Mouse (Mus musculus) hindbrain, embryonic 11.5 days (tissue): ENCODE results near the gene Ahctf1. TPM values are rescaled to one million over a fixed set of nuclear protein-coding genes. Genes with fewer than 3 reads are reported as not detected.
"Not testable (repeated sequence)": the region's sequence is repeated elsewhere in the genome, so short reads cannot be mapped to it uniquely, and the experiment has no call there.

ENCODE experiments used
- ATAC-seq: fragments of 200-750 bp; cut with Nextera tagmentation; 2 replicates; pipeline ENCODE4 v1.8.0; 2017; ENCODE audit warnings: mild to moderate bottlenecking, moderate TSS enrichment, moderate library complexity; ENCODE audit not compliant: low FRiP score
- DNase-seq: peaks from one replicate; pipeline ENCODE4 v3.0.0-alpha.2; 2015; ENCODE audit warnings: low spot score
- H3K27ac ChIP-seq: fragments of 300-500 bp; sonication (generic); 2 replicates; pipeline ENCODE4 v1.5.1; 2014; ENCODE audit warnings: mild to moderate bottlenecking, low read depth, low read length
- H3K27me3 ChIP-seq: fragments of 300-500 bp; sonication (generic); 2 replicates; pipeline ENCODE4 v1.6.1; 2014; ENCODE audit warnings: mild to moderate bottlenecking, low read length, moderate library complexity, mixed read lengths; ENCODE audit not compliant: control insufficient read depth, insufficient read depth
- H3K36me3 ChIP-seq: fragments of 300-500 bp; sonication (generic); 2 replicates; pipeline ENCODE4 v1.6.1; 2014; ENCODE audit warnings: mild to moderate bottlenecking, low read length, moderate library complexity, mixed read lengths; ENCODE audit not compliant: control insufficient read depth, insufficient read depth
- H3K4me1 ChIP-seq: fragments of 300-500 bp; sonication (generic); replicated peaks from 2 replicates; pipeline ENCODE4 v1.6.1; 2014; ENCODE audit warnings: low read length, mixed read lengths; ENCODE audit not compliant: control insufficient read depth, insufficient read depth
- H3K4me2 ChIP-seq: fragments of 300-500 bp; sonication (generic); replicated peaks from 2 replicates; pipeline ENCODE4 v1.6.1; 2014; ENCODE audit warnings: mild to moderate bottlenecking, low read depth, low read length
- H3K4me3 ChIP-seq: fragments of 300-500 bp; sonication (generic); 2 replicates; pipeline ENCODE4 v1.5.1; 2014; ENCODE audit warnings: low read depth, low read length
- H3K9ac ChIP-seq: fragments of 300-500 bp; sonication (generic); 2 replicates; pipeline ENCODE4 v1.6.1; 2014; ENCODE audit warnings: low read depth, low read length
- H3K9me3 ChIP-seq: fragments of 300-500 bp; sonication (generic); 2 replicates; pipeline ENCODE4 v1.6.1; 2016; ENCODE audit warnings: low read length; ENCODE audit not compliant: control insufficient read depth
- WGBS: fragments of 180-500 bp; shearing (Covaris S2); extraction: QIAGEN DNeasy Blood & Tissue Kit; methylation state at CpG from one replicate; pipeline ENCODE4 v1.1.7; 2014; 5-methylcytosine and 5-hydroxymethylcytosine counted together
- polyA plus RNA-seq: library from polyadenylated mRNA; unstranded; fragments of >200 nt; fragmentation: Nextera tagmentation; extraction: Ambion mirVana; gene quantifications from 2 replicates; pipeline ENCODE4 v1.2.1, GENCODE M21; 2014

Ahctf1 gene
- polyA plus RNA-seq, 1 experiment from 2014 or later: 40.2 TPM

DNA sequence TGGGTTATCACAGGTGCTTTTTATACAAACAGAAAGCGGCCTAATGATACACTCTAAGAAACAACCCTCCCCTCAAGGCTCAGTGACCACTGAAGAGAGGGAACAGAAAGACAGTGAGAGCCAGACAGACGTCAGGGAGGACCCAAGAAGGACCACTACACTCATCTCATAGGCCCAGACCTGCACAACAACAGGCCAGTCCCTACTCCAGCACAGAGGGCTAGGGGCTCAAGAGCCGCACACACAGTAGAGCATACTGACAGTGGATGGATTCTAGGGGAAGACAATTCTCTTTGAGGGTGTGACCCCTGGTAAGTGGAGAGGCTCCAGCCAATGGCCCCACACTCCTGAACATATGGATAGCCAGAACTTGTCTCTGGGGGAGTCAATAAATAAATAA lies 67.0 kb downstream of the Ahctf1 start:
- Histone ChIP-seq H3K36me3 (no peaks in the 10 kb centered on the region), H3K4me3 (no peak overlapping the region), H3K27me3 (no peaks in the 10 kb centered on the region), H3K27ac (no peak overlapping the region), H3K4me2 (no peak overlapping the region), H3K9ac (no peak overlapping the region), H3K9me3 (no peaks in the 10 kb centered on the region), H3K4me1 (no peaks in the 10 kb centered on the region)
- ATAC-seq: no peak
- DNase-seq: no peak
- 87% methylated on average over 3 of the region's 3 CpGs for WGBS

GRCm38 (mm10) chr1:179734500-179735474 lies 68.7 kb downstream of the Ahctf1 start:
- DNase-seq (peak; percentile 68), ATAC-seq (no peak)
- Histone ChIP-seq H3K4me1 (no peaks in the 10 kb centered on the region), H3K36me3 (no peaks in the 10 kb centered on the region), H3K4me2 (no peak overlapping the region), H3K9me3 (no peaks in the 10 kb centered on the region), H3K27me3 (no peaks in the 10 kb centered on the region), H3K27ac (no peak overlapping the region), H3K4me3 (no peak overlapping the region), H3K9ac (no peak overlapping the region)
- 39% methylated on average over 15 of the region's 15 CpGs for WGBS

DNA sequence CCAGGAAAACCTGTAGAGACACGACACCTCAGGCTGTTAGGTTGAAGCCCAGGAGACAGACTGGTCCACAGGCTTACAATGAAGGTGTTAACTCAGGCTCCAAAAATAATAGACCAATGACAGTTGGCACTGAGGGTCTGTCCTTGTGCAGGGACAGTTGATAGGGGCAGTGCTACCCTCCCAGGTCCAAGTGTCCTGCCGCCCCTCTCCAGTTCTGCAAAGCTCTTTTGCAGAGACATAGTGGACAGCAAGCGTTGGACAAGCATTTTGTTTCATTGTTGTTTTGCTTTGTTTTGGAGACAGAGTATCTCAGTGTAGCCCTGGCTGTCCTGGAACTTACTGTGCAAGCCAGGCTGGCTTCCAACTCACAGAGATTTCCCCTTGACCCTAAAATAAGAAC lies 72.1 kb downstream of the Ahctf1 start:
- ATAC-seq (no peak), DNase-seq (no peak)
- no peak overlapping the region for H3K9ac ChIP-seq
- WGBS: 90% methylated on average over 3 of the region's 3 CpGs
- H3K27ac ChIP-seq: no peak overlapping the region
- no peaks in the 10 kb centered on the region for H3K4me1 ChIP-seq
- H3K9me3 ChIP-seq: no peaks in the 10 kb centered on the region
- no peaks in the 10 kb centered on the region for H3K36me3 ChIP-seq
- H3K4me3 ChIP-seq: no peak overlapping the region
- no peak overlapping the region for H3K4me2 ChIP-seq
- no peaks in the 10 kb centered on the region for H3K27me3 ChIP-seq

DNA sequence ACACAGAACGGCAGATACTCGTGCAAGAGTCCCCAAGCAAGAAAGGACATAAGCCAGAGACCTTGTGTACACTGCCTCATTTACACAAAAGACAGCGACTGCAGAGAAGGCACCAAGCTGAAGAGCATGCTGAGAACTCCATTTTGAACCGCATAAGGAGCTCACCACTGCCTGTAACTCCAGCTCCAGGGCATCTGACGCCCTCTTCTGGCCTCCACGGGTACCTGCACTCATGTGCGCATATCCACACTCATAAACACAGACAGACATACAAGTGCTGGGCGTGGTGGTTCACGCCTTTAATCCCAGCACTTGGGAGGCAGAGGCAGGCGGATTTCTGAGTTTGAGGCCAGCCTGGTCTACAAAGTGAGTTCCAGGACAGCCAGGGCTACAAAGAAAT lies 74.8 kb downstream of the Ahctf1 start:
- no peak overlapping the region for H3K9ac ChIP-seq
- no peaks in the 10 kb centered on the region for H3K4me1 ChIP-seq
- no peaks in the 10 kb centered on the region for H3K36me3 ChIP-seq
- ATAC-seq: no peak
- H3K4me3 ChIP-seq: no peak overlapping the region
- H3K4me2 ChIP-seq: no peak overlapping the region
- DNase-seq: no peak
- H3K9me3 ChIP-seq: no peaks in the 10 kb centered on the region
- H3K27ac ChIP-seq: no peak overlapping the region
- 90% methylated on average over 10 of the region's 10 CpGs for WGBS
- H3K27me3 ChIP-seq: no peaks in the 10 kb centered on the region

DNA sequence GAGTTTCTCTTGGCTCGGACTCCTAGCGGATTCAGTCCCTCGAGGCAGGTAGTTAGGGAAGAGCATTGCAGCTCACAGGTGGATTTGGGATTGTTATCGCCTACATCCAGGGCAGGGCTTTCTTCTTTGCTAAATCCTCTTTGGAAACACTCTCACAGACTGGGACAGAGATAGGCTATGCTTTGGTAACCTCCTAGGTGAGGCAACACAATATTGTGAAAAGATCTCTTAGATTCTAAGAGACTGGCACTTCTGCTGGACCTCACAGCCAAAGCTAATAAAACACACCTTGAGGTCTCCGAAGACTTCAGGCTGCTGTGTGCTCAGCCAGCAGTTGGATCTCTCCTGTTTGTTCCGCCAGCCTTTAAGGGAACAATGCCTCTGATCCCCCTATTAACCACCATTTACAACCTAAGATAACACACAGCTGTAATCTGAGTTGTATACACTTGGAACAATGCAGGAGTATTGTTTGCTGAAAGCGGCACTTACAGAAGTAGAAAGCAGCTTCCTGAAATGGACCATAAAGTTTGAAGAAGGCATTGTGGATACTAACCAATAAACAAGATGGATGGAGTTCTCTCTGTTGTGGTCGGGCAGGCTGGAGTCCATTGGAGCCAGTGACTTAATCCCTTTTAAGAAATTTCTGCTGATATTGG lies 80.5 kb downstream of the Ahctf1 start:
- Histone ChIP-seq H3K9me3 (no peaks in the 10 kb centered on the region), H3K4me2 (no peak overlapping the region), H3K4me3 (no peak overlapping the region), H3K4me1 (no peaks in the 10 kb centered on the region), H3K27ac (no peak overlapping the region), H3K9ac (no peak overlapping the region), H3K36me3 (no peaks in the 10 kb centered on the region), H3K27me3 (no peaks in the 10 kb centered on the region)
- WGBS: 72% methylated on average over 8 of the region's 8 CpGs
- DNase-seq: no peak
- ATAC-seq: no peak

- H3K9ac ChIP-seq: no peak overlapping the region
- H3K4me1 ChIP-seq: no peaks in the 10 kb centered on the region
- DNase-seq: no peak
- 92% methylated on average over 4 of the region's 4 CpGs for WGBS
- H3K4me2 ChIP-seq: no peak overlapping the region
- H3K36me3 ChIP-seq: no peaks in the 10 kb centered on the region
- no peaks in the 10 kb centered on the region for H3K27me3 ChIP-seq
- no peak overlapping the region for H3K27ac ChIP-seq
- no peaks in the 10 kb centered on the region for H3K9me3 ChIP-seq
- no peak overlapping the region for H3K4me3 ChIP-seq
- no peak for ATAC-seq
Measured at GRCm38 (mm10) chr1:179715786-179716185, 87.7 kb downstream of the Ahctf1 start.

DNA sequence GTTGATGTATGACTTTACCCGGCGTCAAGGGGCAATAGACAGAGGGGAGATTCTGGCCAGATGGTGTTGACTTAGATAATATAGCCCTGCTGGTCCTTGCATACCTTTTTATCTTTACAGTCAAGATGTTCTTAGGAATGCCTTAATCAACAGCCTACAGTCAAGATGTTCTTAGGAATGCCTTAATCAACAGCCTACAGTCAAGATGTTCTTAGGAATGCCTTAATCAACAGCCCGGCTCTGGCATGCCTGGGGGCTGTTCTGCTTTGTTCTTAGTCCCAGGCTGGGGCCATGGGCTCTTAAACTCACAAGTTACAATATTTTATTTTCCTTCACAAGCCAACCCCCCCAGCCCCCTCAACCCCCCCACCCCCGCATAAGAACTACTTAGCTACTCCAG lies 88.2 kb downstream of the Ahctf1 start:
- WGBS: 94% methylated on average over 4 of the region's 4 CpGs

GRCm38 (mm10) chr1:179713367-179713766 lies 90.1 kb downstream of the Ahctf1 start:
- no peak overlapping the region for H3K4me3 ChIP-seq
- 85% methylated on average over 3 of the region's 3 CpGs for WGBS
- no peak overlapping the region for H3K4me2 ChIP-seq
- H3K4me1 ChIP-seq: no peaks in the 10 kb centered on the region
- no peak overlapping the region for H3K9ac ChIP-seq
- H3K36me3 ChIP-seq: no peaks in the 10 kb centered on the region
- no peaks in the 10 kb centered on the region for H3K9me3 ChIP-seq
- H3K27ac ChIP-seq: no peak overlapping the region
- DNase-seq (no peak), ATAC-seq (no peak)
- no peaks in the 10 kb centered on the region for H3K27me3 ChIP-seq

More for the DNA sequence above, 88.2 kb downstream of the Ahctf1 start:
- not testable (repeated sequence) for H3K4me3 ChIP-seq, H3K27me3 ChIP-seq, H3K27ac ChIP-seq, H3K9me3 ChIP-seq, H3K9ac ChIP-seq, H3K4me2 ChIP-seq, H3K36me3 ChIP-seq, H3K4me1 ChIP-seq, ATAC-seq, DNase-seq

GRCm38 (mm10) chr1:179712658-179713057 lies 90.8 kb downstream of the Ahctf1 start:
- WGBS: 81% methylated on average over 7 of the region's 7 CpGs
- H3K9ac ChIP-seq: no peak overlapping the region
- no peak for DNase-seq
- ATAC-seq: no peak
- H3K36me3 ChIP-seq: no peaks in the 10 kb centered on the region
- H3K27ac ChIP-seq: no peak overlapping the region
- no peak overlapping the region for H3K4me3 ChIP-seq
- H3K9me3 ChIP-seq: no peaks in the 10 kb centered on the region
- no peak overlapping the region for H3K4me2 ChIP-seq
- H3K27me3 ChIP-seq: no peaks in the 10 kb centered on the region
- no peaks in the 10 kb centered on the region for H3K4me1 ChIP-seq
